Mouse (Mus musculus) naive thymus-derived CD4-positive, alpha-beta T cell, adult 2 months (primary cell): ENCODE measurements around the gene Mdp1.
A peak's percentile ranks its signal among the peaks of the same experiment; 100 is the strongest.

ENCODE experiments used
- DNase-seq: peaks from one replicate; pipeline ENCODE4 v3.0.0-alpha.2; 2011; ENCODE audit warnings: low read depth

Mdp1 gene

DNA sequence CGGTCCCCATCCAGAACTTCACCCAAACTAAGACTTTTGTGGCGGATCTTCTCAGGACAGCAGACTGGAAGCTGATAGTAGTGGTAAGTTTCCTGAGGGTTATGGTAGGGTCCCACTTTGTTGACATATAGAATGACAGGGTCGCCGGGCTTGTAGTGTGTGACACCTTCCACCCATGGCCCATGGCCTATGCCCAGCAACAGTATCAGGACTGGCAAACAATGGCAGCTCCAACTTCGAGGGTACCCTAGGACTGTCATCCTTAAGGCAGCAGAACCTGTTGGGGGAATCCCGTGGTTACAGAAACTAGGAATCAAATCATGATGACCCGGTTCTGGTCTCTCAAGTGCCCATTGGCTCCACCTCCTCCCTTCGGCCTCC lies 17.6 kb downstream of the Mdp1 start:
- DNase-seq: no peak

DNA sequence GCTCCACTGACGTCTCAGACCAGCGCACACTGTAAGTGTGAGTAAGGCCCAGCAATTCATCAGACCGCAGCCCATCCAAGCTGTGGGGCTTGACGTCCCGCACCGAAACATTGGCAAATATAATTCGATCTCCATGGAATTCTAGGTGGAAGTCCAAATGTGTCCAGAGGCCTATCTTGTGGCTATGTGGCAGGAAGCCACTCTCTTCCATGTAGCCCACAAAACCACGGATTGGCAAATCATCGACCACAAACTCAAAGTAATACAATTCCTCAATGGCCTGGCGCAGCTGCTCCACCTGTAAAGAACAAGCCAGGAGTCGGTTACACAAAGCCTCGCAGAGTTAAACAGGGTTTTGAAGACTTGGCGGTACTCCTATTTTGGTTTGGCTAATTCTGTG lies 19.0 kb downstream of the Mdp1 start:
- no peak for DNase-seq

- no peak for DNase-seq
Measured at GRCm38 (mm10) chr14:55640816-55641215, 19.5 kb downstream of the Mdp1 start.

DNA sequence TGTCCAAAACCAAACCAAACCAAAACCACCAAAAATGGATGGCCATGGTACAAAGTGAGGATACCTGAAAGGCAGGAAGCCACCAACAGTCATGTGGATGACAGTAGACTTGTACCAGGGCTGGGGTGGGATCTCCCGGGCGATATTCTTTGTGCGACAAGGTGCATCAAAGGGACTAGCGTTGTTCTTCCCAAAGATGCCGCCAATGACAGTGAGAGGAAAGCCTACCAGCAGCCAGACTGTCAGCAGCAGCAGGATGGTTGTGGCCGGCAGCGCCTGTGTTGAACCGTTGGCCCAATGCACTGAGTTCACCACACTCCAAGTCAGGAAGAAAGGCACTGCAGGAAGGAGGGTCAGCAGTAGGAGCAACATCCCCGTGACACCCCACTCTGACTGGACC lies 22.5 kb downstream of the Mdp1 start, which contains the start of gene Gm49378:
TSS of gene Gm49378 (minus strand) at position 101 of the 400 bp plus-strand sequence.
- no peak for DNase-seq

- DNase-seq: peak; percentile 91
Measured at GRCm38 (mm10) chr14:55635523-55636007, 24.7 kb downstream of the Mdp1 start, which contains the start of gene Ipo4. TSS of gene Ipo4 (minus strand) at chr14:55635957.

DNA sequence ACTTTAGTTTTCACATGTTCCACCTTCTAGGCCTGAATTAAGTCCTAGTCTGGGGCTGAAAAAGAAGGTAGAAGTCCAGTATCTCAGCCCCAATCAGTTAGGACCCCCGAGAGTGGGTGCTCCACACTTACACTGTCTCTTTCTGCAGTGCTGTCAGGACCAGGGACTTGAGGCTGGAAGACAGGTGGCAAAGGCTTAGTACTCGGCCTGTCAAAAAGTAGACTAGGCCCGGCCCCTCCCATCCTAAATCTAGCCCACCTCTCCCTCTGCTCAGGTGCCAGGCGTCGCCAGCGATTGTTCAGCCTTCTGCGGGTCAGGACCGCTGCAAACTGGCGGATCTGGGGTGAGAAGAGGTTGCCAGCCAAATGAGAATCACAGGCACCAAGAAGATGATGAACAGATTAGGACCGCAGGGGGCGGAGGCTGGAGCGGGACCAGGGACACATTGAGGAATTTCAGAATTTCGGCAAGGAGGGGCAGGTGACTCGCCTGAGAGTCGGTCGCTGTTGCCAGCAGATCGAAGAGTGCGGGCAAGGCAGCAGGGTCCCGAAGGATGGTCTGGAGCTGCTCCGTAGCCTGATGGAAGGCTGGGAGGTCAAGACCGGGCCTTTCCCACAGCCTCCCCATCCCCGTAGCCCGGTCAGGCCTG lies 25.3 kb downstream of the Mdp1 start:
- DNase-seq: no peak

GRCm38 (mm10) chr14:55629312-55629711 lies 31.0 kb downstream of the Mdp1 start:
- DNase-seq: peak; percentile 88

DNA sequence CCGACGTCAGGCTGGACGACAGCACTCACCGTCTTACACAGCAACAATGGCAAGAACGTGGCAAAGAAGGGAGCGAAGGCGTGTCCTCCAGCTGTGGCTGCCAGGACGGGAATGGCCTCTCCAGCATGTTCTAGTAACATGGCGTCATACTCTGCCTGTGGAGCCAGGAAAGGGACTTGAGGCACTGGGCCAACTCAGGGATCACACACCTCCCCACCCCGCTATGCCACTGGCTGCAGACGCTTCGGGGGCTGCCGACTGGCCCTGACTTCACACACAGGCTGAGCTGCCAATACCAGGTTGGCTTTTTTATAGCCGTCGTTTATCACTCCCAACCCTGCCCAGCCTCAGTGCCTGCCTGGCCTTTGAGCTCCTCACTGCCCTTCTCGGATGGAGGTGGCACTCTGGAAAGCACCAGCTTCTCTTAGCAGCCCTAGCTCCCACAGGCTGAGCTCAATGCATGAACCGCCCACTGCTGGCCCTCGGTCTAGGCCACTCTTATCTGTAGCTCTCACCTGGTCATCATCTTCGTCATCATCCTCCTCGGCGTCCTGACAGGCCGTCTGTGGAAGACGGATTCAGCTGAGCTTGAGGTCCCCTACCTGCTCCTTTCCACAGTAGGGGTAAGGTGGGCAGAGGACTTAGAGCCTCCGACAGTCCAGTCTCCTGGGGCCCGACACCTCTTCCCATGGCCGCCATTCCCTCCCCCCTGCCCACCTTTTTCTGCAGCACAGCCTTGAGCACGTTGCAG lies 32.1 kb downstream of the Mdp1 start:
- no peak for DNase-seq

DNA sequence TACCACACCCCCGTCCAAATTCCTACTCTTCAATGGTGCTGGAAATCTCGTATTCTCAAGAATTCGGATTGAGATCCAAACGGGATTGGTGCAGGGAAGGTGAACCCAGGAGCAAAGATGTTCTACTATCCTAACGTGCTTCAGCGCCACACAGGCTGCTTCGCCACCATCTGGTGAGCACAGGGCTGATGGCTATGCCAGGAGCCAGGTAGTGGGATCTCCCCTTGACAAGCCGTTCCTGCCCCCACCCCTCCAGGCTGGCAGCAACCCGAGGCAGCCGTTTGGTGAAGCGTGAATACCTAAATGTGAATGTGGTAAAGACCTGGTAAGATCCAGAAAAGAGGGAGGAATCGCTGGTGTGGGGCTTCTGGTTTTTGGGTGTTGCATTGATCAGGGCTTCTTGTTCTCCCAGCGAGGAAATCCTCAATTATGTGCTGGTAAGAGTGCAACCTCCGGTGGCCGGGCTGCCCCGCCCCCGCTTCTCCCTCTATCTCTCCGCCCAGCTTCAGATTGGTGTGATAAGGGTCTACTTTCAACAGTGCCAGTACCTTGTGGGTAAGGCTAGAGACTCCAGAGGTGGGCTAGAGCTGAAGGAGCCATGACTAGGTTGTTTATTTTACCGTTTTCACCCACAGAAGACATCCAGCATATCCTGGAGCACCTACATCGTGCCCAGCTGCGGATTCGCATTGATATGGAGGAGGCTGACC lies 41.7 kb downstream of the Mdp1 start:
- no peak for DNase-seq

- peak; percentile 60 for DNase-seq
Measured at GRCm38 (mm10) chr14:55617822-55618221, 42.5 kb downstream of the Mdp1 start, which contains the start of gene Rec8. TSS of gene Rec8 (plus strand) at chr14:55618037.

DNA sequence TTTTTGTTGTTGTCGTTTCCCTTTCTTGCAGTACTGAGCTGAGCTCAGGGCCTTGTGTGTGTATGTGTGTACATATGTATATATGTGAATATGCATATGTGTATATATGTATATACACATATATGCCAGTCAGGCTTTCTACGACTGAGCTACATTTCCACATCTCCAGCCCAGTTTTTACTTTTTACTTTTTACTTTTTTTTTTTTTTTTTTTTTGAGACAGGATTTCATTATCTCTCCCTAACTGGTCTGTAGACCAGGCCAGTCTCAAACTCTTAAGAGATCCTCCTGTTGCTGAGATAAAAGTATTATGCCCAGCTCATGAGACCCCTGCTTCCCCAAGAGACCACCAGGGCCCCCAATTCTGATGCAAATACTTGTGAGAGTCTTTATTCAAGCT lies 43.5 kb downstream of the Mdp1 start:
- DNase-seq: no peak

DNA sequence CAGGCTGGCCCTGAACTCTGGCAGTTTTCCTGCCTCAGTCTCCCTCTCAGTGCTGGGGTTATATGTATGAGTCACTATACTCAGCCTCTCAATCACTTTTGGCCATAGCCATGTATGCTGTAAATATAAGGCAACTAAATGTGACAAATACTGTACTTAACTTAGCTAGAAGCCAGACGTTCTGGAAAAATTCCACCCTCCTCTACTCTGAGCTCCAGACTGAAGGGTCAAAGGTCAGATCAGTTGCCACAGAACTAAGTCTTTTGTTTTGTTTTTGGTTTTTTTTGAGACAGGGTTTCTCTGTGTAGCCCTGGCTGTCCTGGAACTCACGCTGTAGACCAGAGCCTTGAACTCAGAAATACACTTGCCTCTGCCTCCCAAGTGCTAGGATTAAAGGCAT lies 44.4 kb downstream of the Mdp1 start:
- DNase-seq: no peak

GRCm38 (mm10) chr14:55614565-55615178 lies 45.6 kb downstream of the Mdp1 start:
- DNase-seq: no peak

GRCm38 (mm10) chr14:55613346-55613745 lies 47.0 kb downstream of the Mdp1 start:
- no peak for DNase-seq

DNA sequence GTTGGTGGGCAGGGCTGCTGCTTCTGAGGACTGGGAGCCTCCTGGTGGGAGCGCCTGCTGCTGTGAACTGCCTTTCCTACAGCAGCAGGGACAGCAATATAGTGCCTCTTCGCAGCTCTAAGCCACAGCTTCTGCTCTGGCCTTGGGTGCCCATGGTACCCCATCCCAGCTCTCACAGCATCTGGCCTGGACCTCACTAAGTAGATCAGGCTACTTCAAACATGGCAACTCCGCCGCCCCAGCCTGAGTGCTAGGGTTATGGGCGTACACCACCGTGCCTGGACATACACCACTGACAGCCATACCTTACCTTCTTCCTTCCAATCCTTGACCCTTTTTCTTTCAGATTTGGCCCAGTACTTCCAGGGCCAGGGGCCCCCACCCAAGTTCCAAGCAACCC lies 52.0 kb downstream of the Mdp1 start:
- DNase-seq: no peak
